Mouse (Mus musculus): ENCODE results near the gene Olfr606. TPM values are rescaled to one million over a fixed set of nuclear protein-coding genes. Genes with fewer than 3 reads are reported as not detected.
"Not testable (repeated sequence)": the region's sequence is repeated elsewhere in the genome, so short reads cannot be mapped to it uniquely, and the experiment has no call there.

Olfr606 gene
- not detected in 2 replicates for polyA plus RNA-seq (2012; rRNA removed)

DNA sequence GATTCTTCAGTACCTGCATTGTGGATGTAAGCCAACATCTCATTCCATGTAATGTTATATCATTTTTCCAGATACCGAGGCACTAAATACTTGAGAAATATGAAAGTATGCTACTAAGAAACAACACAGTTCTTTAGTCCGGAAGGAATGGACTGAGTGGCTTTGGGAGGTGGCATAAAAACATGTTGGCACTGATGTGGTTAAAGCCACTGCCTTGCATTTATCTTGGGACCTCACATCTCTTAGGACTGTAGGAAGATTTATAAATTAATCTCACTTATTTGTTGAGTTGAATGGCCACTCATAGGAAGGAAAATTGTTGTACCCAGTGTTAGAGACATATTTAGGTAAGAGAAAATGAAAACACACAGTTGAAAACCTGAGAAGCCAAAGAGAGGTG lies at the start of gene Olfr606:
TSS of gene Olfr606 (plus strand) at position 301 of the 400 bp plus-strand sequence.
- TF ChIP-seq POLR2A (IDR thresholded peaks at IDR 0.05; ENCODE audit: borderline replicate concordance, extremely low read depth, insufficient read depth, insufficient read length, poor library complexity, severe bottlenecking), result no peak
- DNase-seq (ENCODE audit: low read depth), result no peak

DNA sequence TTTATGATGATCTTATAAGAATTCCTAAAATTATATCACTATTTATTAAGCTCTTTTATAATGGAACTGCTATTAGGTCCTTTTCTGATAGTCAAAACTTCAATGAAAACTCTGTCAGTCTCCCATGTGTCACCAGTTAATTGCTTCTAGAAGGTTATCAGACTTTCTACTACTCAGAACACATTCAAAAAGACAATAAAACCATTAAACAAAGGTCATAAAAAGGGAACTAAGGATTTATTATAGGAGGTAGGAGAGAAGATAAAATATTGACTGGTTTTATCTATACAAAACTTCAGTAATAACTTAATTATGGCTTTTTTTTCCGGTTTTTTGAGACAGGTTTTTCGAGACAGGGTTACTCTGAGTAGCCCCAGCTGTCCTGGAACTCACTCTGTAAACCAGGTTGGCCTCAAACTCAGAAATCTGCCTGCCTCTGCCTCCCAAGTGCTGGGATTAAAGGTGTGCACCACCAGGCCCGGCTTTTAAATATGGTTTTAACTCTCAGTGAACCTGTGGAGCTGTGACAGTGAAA lies 42.3 kb upstream of the Olfr606 start:
- not testable (repeated sequence) for DNase-seq (ENCODE audit: low read depth)

DNA sequence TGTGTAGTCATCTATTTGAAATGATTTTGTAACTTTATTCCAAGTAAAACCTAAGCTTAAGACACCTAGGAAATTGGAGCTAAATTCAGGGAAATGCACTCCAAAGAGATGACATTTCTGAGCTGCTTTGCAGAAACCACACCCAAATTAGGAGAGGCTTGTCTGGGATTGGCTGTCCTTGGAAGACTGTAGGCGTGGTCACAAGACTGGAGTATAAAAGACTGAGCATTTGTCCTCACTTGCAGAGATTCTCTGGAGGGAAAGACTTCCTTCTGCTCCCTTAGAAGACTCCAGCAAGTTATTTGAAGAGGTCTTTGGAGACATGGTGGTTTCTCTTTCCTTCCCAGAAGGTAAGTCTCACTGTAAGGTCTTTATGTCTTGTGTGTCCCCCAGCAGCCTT lies 34.1 kb upstream of the Olfr606 start, which contains the start of gene Usp17lc:
TSS of gene Usp17lc (plus strand) at position 301 of the 400 bp plus-strand sequence.
- DNase-seq (ENCODE audit: low read depth), result not testable (repeated sequence)

- DNase-seq (ENCODE audit: low read depth), result no peak
- TF ChIP-seq CTCF (IDR thresholded peaks at IDR 0.05; ENCODE audit: borderline replicate concordance, extremely low read depth, insufficient read depth, insufficient read length), result no peak
- no peak for TF ChIP-seq POLR2A (IDR thresholded peaks at IDR 0.05; ENCODE audit: borderline replicate concordance, extremely low read depth, insufficient read depth, insufficient read length, poor library complexity, severe bottlenecking)
Observed at GRCm38 (mm10) chr7:103445339-103445738, 3.5 kb upstream of the Olfr606 start, which contains the start of gene Olfr605. Olfr605 (minus strand) TSS chr7:103445439.

GRCm38 (mm10) chr7:103460590-103460989 lies 11.7 kb downstream of the Olfr606 start:
- no peak for TF ChIP-seq POLR2A (IDR thresholded peaks at IDR 0.05; ENCODE audit: borderline replicate concordance, extremely low read depth, insufficient read depth, insufficient read length, poor library complexity, severe bottlenecking)
- TF ChIP-seq CTCF (IDR thresholded peaks at IDR 0.05; ENCODE audit: borderline replicate concordance, extremely low read depth, insufficient read depth, insufficient read length), result no peak
- no peak for DNase-seq (ENCODE audit: low read depth)

GRCm38 (mm10) chr7:103469577-103469976 lies 20.7 kb downstream of the Olfr606 start, which contains the start of gene Olfr608:
Olfr608 (plus strand) TSS chr7:103469877.
- DNase-seq (ENCODE audit: low read depth), result no peak
- TF ChIP-seq POLR2A (IDR thresholded peaks at IDR 0.05; ENCODE audit: borderline replicate concordance, extremely low read depth, insufficient read depth, insufficient read length, poor library complexity, severe bottlenecking), result no peak

DNA sequence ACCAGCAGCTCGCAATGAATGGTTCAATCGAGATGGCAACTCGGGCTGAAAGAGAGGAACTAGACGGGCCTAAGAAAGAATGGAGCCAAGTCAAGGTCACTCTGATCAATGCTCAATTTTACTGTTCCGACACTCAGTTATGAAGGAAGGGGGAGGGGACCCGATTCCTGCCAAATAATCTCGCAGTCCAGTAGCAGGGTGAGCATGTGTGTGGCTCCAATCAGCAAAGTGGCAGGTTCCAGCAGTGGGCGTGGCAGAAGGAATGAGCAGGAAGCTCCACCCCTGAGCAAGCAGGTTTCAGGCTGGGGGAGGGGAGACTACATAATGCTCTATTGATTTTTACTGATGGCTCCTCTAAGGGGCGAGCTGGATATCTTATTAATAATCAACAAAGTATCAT lies 28.3 kb downstream of the Olfr606 start:
- peak; percentile 10 for DNase-seq (ENCODE audit: low read depth)

DNA sequence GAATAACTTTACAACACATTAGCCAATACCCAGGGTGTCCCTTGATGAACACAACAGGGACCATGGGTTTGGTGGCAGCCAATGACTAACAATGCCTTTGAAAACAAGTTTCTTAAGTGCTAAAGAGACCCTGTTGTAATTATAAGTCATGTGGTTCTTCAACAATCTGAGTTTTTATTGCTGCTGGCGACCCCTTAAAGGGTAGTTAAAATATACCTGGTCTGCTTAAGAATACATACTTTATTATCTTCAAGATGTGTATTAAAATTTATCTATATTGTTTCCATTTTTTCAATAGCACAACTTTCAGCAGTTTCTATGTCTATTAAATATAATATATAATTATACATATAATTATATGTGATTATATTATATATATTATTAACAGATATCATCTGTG lies 49.1 kb downstream of the Olfr606 start, which contains the start of gene Olfr609:
TSS of gene Olfr609 (minus strand) at position 101 of the 400 bp plus-strand sequence.
- TF ChIP-seq POLR2A (IDR thresholded peaks at IDR 0.05; ENCODE audit: borderline replicate concordance, extremely low read depth, insufficient read depth, insufficient read length, poor library complexity, severe bottlenecking) (no peak), CTCF (IDR thresholded peaks at IDR 0.05; ENCODE audit: borderline replicate concordance, extremely low read depth, insufficient read depth, insufficient read length) (no peak)
- DNase-seq (ENCODE audit: low read depth), result no peak

Other genes starting within 250 kb of the Olfr606 start
- not detected in 2 replicates for gene Olfr593, start 237.2 kb upstream of the Olfr606 start, polyA plus RNA-seq (2012; rRNA removed)
- gene Olfr594, start 232.1 kb upstream of the Olfr606 start, polyA plus RNA-seq (2012; rRNA removed), result not detected in 2 replicates
- not detected in 2 replicates for gene Usp17ld, start 196.5 kb upstream of the Olfr606 start, polyA plus RNA-seq (2012; rRNA removed)
- not detected in 2 replicates for gene Olfr596, start 143.4 kb upstream of the Olfr606 start, polyA plus RNA-seq (2012; rRNA removed)
- gene Olfr597, start 132.7 kb upstream of the Olfr606 start, polyA plus RNA-seq (2012; rRNA removed), result not detected in 2 replicates
- not detected in 2 replicates for gene Olfr598, start 125.5 kb upstream of the Olfr606 start, polyA plus RNA-seq (2012; rRNA removed)
- gene Olfr599, start 113.1 kb upstream of the Olfr606 start, polyA plus RNA-seq (2012; rRNA removed), result not detected in 2 replicates
- gene Olfr600, start 99.4 kb upstream of the Olfr606 start, polyA plus RNA-seq (2012; rRNA removed), result not detected in 2 replicates
- not detected in 2 replicates for gene Olfr601, start 86.4 kb upstream of the Olfr606 start, polyA plus RNA-seq (2012; rRNA removed)
- gene Olfr603, start 62.9 kb upstream of the Olfr606 start, polyA plus RNA-seq (2012; rRNA removed), result not detected in 2 replicates
- not detected in 2 replicates for gene Usp17lc, start 34.0 kb upstream of the Olfr606 start, polyA plus RNA-seq (2012; rRNA removed)
- not detected in 2 replicates for gene Olfr605, start 3.6 kb upstream of the Olfr606 start, polyA plus RNA-seq (2012; rRNA removed)
- not detected in 2 replicates for gene Olfr607, start 15.1 kb downstream of the Olfr606 start, polyA plus RNA-seq (2012; rRNA removed)
- gene Olfr608, start 20.8 kb downstream of the Olfr606 start, polyA plus RNA-seq (2012; rRNA removed), result not detected in 2 replicates
- not detected in 2 replicates for gene Olfr609, start 49.0 kb downstream of the Olfr606 start, polyA plus RNA-seq (2012; rRNA removed)
- not detected in 2 replicates for gene Olfr610, start 63.1 kb downstream of the Olfr606 start, polyA plus RNA-seq (2012; rRNA removed)
- gene Olfr611, start 71.8 kb downstream of the Olfr606 start, polyA plus RNA-seq (2012; rRNA removed), result not detected in 2 replicates
- gene Olfr612, start 93.7 kb downstream of the Olfr606 start, polyA plus RNA-seq (2012; rRNA removed), result not detected in 2 replicates
- not detected in 2 replicates for gene Olfr613, start 99.0 kb downstream of the Olfr606 start, polyA plus RNA-seq (2012; rRNA removed)
- not detected in 2 replicates for gene Olfr615, start 107.0 kb downstream of the Olfr606 start, polyA plus RNA-seq (2012; rRNA removed)
- not detected in 2 replicates for gene Olfr616, start 120.1 kb downstream of the Olfr606 start, polyA plus RNA-seq (2012; rRNA removed)
- gene Olfr617, start 124.0 kb downstream of the Olfr606 start, polyA plus RNA-seq (2012; rRNA removed), result not detected in 2 replicates
- 0.05 TPM in 1 of 2 replicates, not detected in the other for gene Olfr618, start 141.1 kb downstream of the Olfr606 start, polyA plus RNA-seq (2012; rRNA removed)
- gene Olfr619, start 151.5 kb downstream of the Olfr606 start, polyA plus RNA-seq (2012; rRNA removed), result not detected in 2 replicates
- not detected in 2 replicates for gene Olfr620, start 163.5 kb downstream of the Olfr606 start, polyA plus RNA-seq (2012; rRNA removed)
- gene Olfr622, start 193.7 kb downstream of the Olfr606 start, polyA plus RNA-seq (2012; rRNA removed), result not detected in 2 replicates
- not detected in 2 replicates for gene Olfr623, start 214.7 kb downstream of the Olfr606 start, polyA plus RNA-seq (2012; rRNA removed)
- 0.01 TPM in 1 of 2 replicates, not detected in the other for gene Olfr624, start 222.1 kb downstream of the Olfr606 start, polyA plus RNA-seq (2012; rRNA removed)
- not detected in 2 replicates for gene Olfr625-ps1, start 233.7 kb downstream of the Olfr606 start, polyA plus RNA-seq (2012; rRNA removed)